Mouse (Mus musculus): ENCODE data around the gene Gm20388. TPM values are rescaled to one million over a fixed set of nuclear protein-coding genes. Genes with fewer than 3 reads are reported as not detected.

Gene Gm20388
- polyA plus RNA-seq, 1 experiment from 2014 or later, result not detected

GRCm38 (mm10) chr8:124038121-124038520 is 4127.5 kb downstream of the Gm20388 start:
- H3K27ac ChIP-seq, result no peak overlapping the region
- H3K4me3 ChIP-seq (replicated peaks; ENCODE audit: low read length), result no peak overlapping the region
- ATAC-seq (ENCODE audit: low FRiP score) (no peak), DNase-seq (ENCODE audit: low spot score) (no peak)
- H3K27me3 ChIP-seq (ENCODE audit: control insufficient read depth, insufficient read depth, low read length), result no peaks in the 10 kb centered on the region
- no peaks in the 10 kb centered on the region for H3K4me1 ChIP-seq (replicated peaks; ENCODE audit: control insufficient read depth, insufficient read depth, low read length)
- H3K4me2 ChIP-seq (replicated peaks), result no peak overlapping the region
- H3K9me3 ChIP-seq (ENCODE audit: control insufficient read depth, low read length), result no peaks in the 10 kb centered on the region
- WGBS, result 97% methylated on average over 7 of the region's 7 CpGs
- H3K9ac ChIP-seq, result no peak overlapping the region
- H3K36me3 ChIP-seq (replicated peaks; ENCODE audit: control insufficient read depth, insufficient read depth), result peaks cover 79% of the 10 kb centered on the region

DNA sequence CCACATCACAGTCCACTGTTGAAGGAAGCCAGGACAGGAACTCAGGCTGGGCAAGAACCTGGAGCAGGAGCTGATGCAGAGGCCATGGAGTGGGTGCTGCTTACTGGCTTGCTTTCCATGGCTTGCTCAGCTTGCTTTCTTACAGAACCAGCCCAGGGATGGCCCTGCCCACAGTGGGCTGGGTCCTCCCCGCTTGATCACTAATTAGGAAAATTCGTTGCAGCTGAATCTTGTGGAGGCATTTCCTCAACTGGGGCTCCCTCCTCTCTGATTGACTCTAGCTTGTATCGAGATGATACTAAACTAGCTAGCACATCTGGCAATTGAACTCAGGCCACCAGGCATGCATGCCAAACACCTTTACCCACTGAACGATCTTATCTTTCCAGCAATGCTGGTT is 4128.7 kb downstream of the Gm20388 start:
- H3K9ac ChIP-seq, result no peak overlapping the region
- no peak for DNase-seq (ENCODE audit: low spot score)
- WGBS, result 91% methylated on average over 4 of the region's 4 CpGs
- no peak overlapping the region for H3K4me2 ChIP-seq (replicated peaks)
- no peak for ATAC-seq (ENCODE audit: low FRiP score)
- no peaks in the 10 kb centered on the region for H3K9me3 ChIP-seq (ENCODE audit: control insufficient read depth, low read length)
- no peaks in the 10 kb centered on the region for H3K27me3 ChIP-seq (ENCODE audit: control insufficient read depth, insufficient read depth, low read length)
- no peak overlapping the region for H3K27ac ChIP-seq
- H3K4me3 ChIP-seq (replicated peaks; ENCODE audit: low read length), result no peak overlapping the region
- H3K4me1 ChIP-seq (replicated peaks; ENCODE audit: control insufficient read depth, insufficient read depth, low read length), result no peaks in the 10 kb centered on the region
- H3K36me3 ChIP-seq (replicated peaks; ENCODE audit: control insufficient read depth, insufficient read depth), result peaks cover 81% of the 10 kb centered on the region

GRCm38 (mm10) chr8:124042201-124042600 is 4131.6 kb downstream of the Gm20388 start:
- no peak for ATAC-seq (ENCODE audit: low FRiP score)
- Histone ChIP-seq H3K4me2 (replicated peaks) (no peak overlapping the region), H3K9ac (no peak overlapping the region), H3K4me1 (replicated peaks; ENCODE audit: control insufficient read depth, insufficient read depth, low read length) (no peaks in the 10 kb centered on the region), H3K4me3 (replicated peaks; ENCODE audit: low read length) (no peak overlapping the region), H3K27me3 (ENCODE audit: control insufficient read depth, insufficient read depth, low read length) (no peaks in the 10 kb centered on the region), H3K9me3 (ENCODE audit: control insufficient read depth, low read length) (no peaks in the 10 kb centered on the region), H3K27ac (no peak overlapping the region), H3K36me3 (replicated peaks; ENCODE audit: control insufficient read depth, insufficient read depth) (peaks cover 82% of the 10 kb centered on the region)
- DNase-seq (ENCODE audit: low spot score), result no peak
- 79% methylated on average over 1 of the region's 1 CpGs for WGBS

GRCm38 (mm10) chr8:124044421-124044820 is 4133.8 kb downstream of the Gm20388 start:
- Histone ChIP-seq H3K27ac (no peak overlapping the region), H3K27me3 (ENCODE audit: control insufficient read depth, insufficient read depth, low read length) (no peaks in the 10 kb centered on the region), H3K4me3 (replicated peaks; ENCODE audit: low read length) (no peak overlapping the region), H3K9ac (no peak overlapping the region), H3K9me3 (ENCODE audit: control insufficient read depth, low read length) (no peaks in the 10 kb centered on the region), H3K4me1 (replicated peaks; ENCODE audit: control insufficient read depth, insufficient read depth, low read length) (no peaks in the 10 kb centered on the region), H3K4me2 (replicated peaks) (no peak overlapping the region), H3K36me3 (replicated peaks; ENCODE audit: control insufficient read depth, insufficient read depth) (peaks cover 75% of the 10 kb centered on the region)
- DNase-seq (ENCODE audit: low spot score) (no peak), ATAC-seq (ENCODE audit: low FRiP score) (no peak)
- WGBS, result 94% methylated on average over 5 of the region's 5 CpGs

GRCm38 (mm10) chr8:124044931-124045330 is 4134.3 kb downstream of the Gm20388 start:
- Histone ChIP-seq H3K27me3 (ENCODE audit: control insufficient read depth, insufficient read depth, low read length) (no peaks in the 10 kb centered on the region), H3K4me1 (replicated peaks; ENCODE audit: control insufficient read depth, insufficient read depth, low read length) (no peaks in the 10 kb centered on the region), H3K4me3 (replicated peaks; ENCODE audit: low read length) (no peak overlapping the region), H3K9me3 (ENCODE audit: control insufficient read depth, low read length) (no peaks in the 10 kb centered on the region), H3K27ac (no peak overlapping the region), H3K4me2 (replicated peaks) (no peak overlapping the region), H3K9ac (no peak overlapping the region), H3K36me3 (replicated peaks; ENCODE audit: control insufficient read depth, insufficient read depth) (peaks cover 75% of the 10 kb centered on the region)
- ATAC-seq (ENCODE audit: low FRiP score) (no peak), DNase-seq (ENCODE audit: low spot score) (no peak)
- WGBS, result 96% methylated on average over 12 of the region's 12 CpGs

DNA sequence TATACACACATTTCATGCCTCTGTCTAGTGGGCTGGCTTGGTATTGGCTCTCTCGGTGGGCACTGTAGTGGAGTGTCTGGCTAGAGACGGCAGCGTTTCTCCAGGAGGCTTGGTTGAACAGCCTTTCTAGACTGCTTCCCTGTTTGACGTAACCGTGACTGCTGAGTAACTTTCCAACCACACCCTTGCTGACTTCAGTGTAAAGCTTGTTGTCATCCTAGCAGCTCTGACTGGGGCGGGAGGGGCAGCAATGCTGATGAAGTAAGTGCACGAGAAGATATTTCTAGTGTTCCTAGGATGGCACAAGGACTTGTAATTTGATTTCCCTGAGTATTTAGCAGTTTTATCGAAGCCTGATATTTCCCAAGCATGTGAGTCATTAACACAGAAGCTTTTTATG is 4135.2 kb downstream of the Gm20388 start:
- DNase-seq (ENCODE audit: low spot score), result no peak
- Histone ChIP-seq H3K36me3 (replicated peaks; ENCODE audit: control insufficient read depth, insufficient read depth) (peaks cover 68% of the 10 kb centered on the region), H3K27me3 (ENCODE audit: control insufficient read depth, insufficient read depth, low read length) (no peaks in the 10 kb centered on the region), H3K27ac (no peak overlapping the region), H3K9ac (no peak overlapping the region), H3K4me3 (replicated peaks; ENCODE audit: low read length) (no peak overlapping the region), H3K4me1 (replicated peaks; ENCODE audit: control insufficient read depth, insufficient read depth, low read length) (no peaks in the 10 kb centered on the region), H3K4me2 (replicated peaks) (no peak overlapping the region), H3K9me3 (ENCODE audit: control insufficient read depth, low read length) (no peaks in the 10 kb centered on the region)
- ATAC-seq (ENCODE audit: low FRiP score), result no peak
- WGBS, result 92% methylated on average over 8 of the region's 8 CpGs

- H3K9ac ChIP-seq, result no peak overlapping the region
- H3K4me1 ChIP-seq (replicated peaks; ENCODE audit: control insufficient read depth, insufficient read depth, low read length), result no peaks in the 10 kb centered on the region
- DNase-seq (ENCODE audit: low spot score) (peak; percentile 80), ATAC-seq (ENCODE audit: low FRiP score) (peak; percentile 48; the same call in 1 of the 2 replicates)
- peaks cover 21% of the 10 kb centered on the region for H3K36me3 ChIP-seq (replicated peaks; ENCODE audit: control insufficient read depth, insufficient read depth)
- no peak overlapping the region for H3K4me3 ChIP-seq (replicated peaks; ENCODE audit: low read length)
- H3K27ac ChIP-seq, result no peak overlapping the region
- no peaks in the 10 kb centered on the region for H3K27me3 ChIP-seq (ENCODE audit: control insufficient read depth, insufficient read depth, low read length)
- WGBS, result 23% methylated on average over 3 of the region's 3 CpGs
- no peaks in the 10 kb centered on the region for H3K9me3 ChIP-seq (ENCODE audit: control insufficient read depth, low read length)
- no peak overlapping the region for H3K4me2 ChIP-seq (replicated peaks)
These were observed 4141.5 kb downstream of the Gm20388 start for GRCm38 (mm10) chr8:124052110-124052509.

GRCm38 (mm10) chr8:124052568-124052967 is 4141.9 kb downstream of the Gm20388 start:
- Histone ChIP-seq H3K4me2 (replicated peaks) (no peak overlapping the region), H3K4me3 (replicated peaks; ENCODE audit: low read length) (no peak overlapping the region), H3K36me3 (replicated peaks; ENCODE audit: control insufficient read depth, insufficient read depth) (peaks cover 17% of the 10 kb centered on the region), H3K4me1 (replicated peaks; ENCODE audit: control insufficient read depth, insufficient read depth, low read length) (no peaks in the 10 kb centered on the region), H3K27ac (no peak overlapping the region), H3K27me3 (ENCODE audit: control insufficient read depth, insufficient read depth, low read length) (no peaks in the 10 kb centered on the region), H3K9ac (no peak overlapping the region), H3K9me3 (ENCODE audit: control insufficient read depth, low read length) (no peaks in the 10 kb centered on the region)
- no peak; the same call in 1 of the 2 replicates for ATAC-seq (ENCODE audit: low FRiP score)
- 73% methylated on average over 4 of the region's 4 CpGs for WGBS
- DNase-seq (ENCODE audit: low spot score), result no peak

GRCm38 (mm10) chr8:124056832-124057655 is 4146.4 kb downstream of the Gm20388 start:
- Histone ChIP-seq H3K27ac (no peak overlapping the region), H3K4me1 (replicated peaks; ENCODE audit: control insufficient read depth, insufficient read depth, low read length) (no peaks in the 10 kb centered on the region), H3K4me3 (replicated peaks; ENCODE audit: low read length) (no peak overlapping the region), H3K27me3 (ENCODE audit: control insufficient read depth, insufficient read depth, low read length) (no peaks in the 10 kb centered on the region), H3K4me2 (replicated peaks) (no peak overlapping the region), H3K9me3 (ENCODE audit: control insufficient read depth, low read length) (no peaks in the 10 kb centered on the region), H3K9ac (no peak overlapping the region), H3K36me3 (replicated peaks; ENCODE audit: control insufficient read depth, insufficient read depth) (no peaks in the 10 kb centered on the region)
- 82% methylated on average over 11 of the region's 11 CpGs for WGBS
- ATAC-seq (ENCODE audit: low FRiP score), result no peak
- DNase-seq (ENCODE audit: low spot score), result no peak
